Mouse (Mus musculus) midbrain, embryonic 13.5 days (tissue): ENCODE data around the gene Mob2. TPM values are rescaled to one million over a fixed set of nuclear protein-coding genes. Genes with fewer than 3 reads are reported as not detected.

Experiments used
- ATAC-seq: fragments of 200-750 bp; cut with Nextera tagmentation; 2 replicates; pipeline ENCODE4 v1.8.0; 2017; ENCODE audit warnings: mild to moderate bottlenecking, moderate TSS enrichment, moderate library complexity
- H3K27ac ChIP-seq: fragments of 300-500 bp; sonication (generic); 2 replicates; pipeline ENCODE4 v1.5.1; 2015; ENCODE audit warnings: inconsistent platforms, mild to moderate bottlenecking, moderate library complexity
- H3K27me3 ChIP-seq: fragments of 300-500 bp; sonication (generic); 2 replicates; pipeline ENCODE4 v1.6.1; 2015; ENCODE audit warnings: mild to moderate bottlenecking, inconsistent platforms
- H3K36me3 ChIP-seq: fragments of 300-500 bp; sonication (generic); 2 replicates; pipeline ENCODE4 v1.6.1; 2015; ENCODE audit warnings: mild to moderate bottlenecking, inconsistent platforms
- H3K4me1 ChIP-seq: fragments of 300-500 bp; sonication (generic); replicated peaks from 2 replicates; pipeline ENCODE4 v1.6.1; 2015; ENCODE audit warnings: inconsistent platforms
- H3K4me2 ChIP-seq: fragments of 300-500 bp; sonication (generic); replicated peaks from 2 replicates; pipeline ENCODE4 v1.6.1; 2015; ENCODE audit warnings: moderate library complexity, mild to moderate bottlenecking, inconsistent platforms
- H3K4me3 ChIP-seq: fragments of 300-500 bp; sonication (generic); replicated peaks from 2 replicates; pipeline ENCODE4 v1.5.1; 2015; ENCODE audit warnings: mild to moderate bottlenecking, inconsistent platforms
- H3K9ac ChIP-seq: fragments of 300-500 bp; sonication (generic); replicated peaks from 2 replicates; pipeline ENCODE4 v1.6.1; 2015; ENCODE audit warnings: mild to moderate bottlenecking, inconsistent platforms
- H3K9me3 ChIP-seq: fragments of 300-500 bp; sonication (generic); 2 replicates; pipeline ENCODE4 v1.6.1; 2016; ENCODE audit warnings: mild to moderate bottlenecking, inconsistent platforms
- WGBS: fragments of 180-500 bp; shearing (Covaris S2); methylation state at CpG from one replicate; pipeline ENCODE4 v1.1.7; 2015; 5-methylcytosine and 5-hydroxymethylcytosine counted together
- polyA plus RNA-seq: library from polyadenylated mRNA; unstranded; fragments of >200 nt; fragmentation: Nextera tagmentation; extraction: Ambion mirVana; gene quantifications from 2 replicates; pipeline ENCODE4 v1.2.1, GENCODE M21; 2015

The Mob2 gene
- polyA plus RNA-seq, 1 experiment from 2014 or later: 56.9 TPM

GRCm38 (mm10) chr7:142074146-142074886, 13.5 kb upstream of the Mob2 start:
- Histone ChIP-seq H3K36me3 (peaks cover 5% of the 10 kb centered on the region), H3K4me3 (no peak overlapping the region), H3K9me3 (no peaks in the 10 kb centered on the region), H3K27ac (no peak overlapping the region), H3K9ac (no peak overlapping the region), H3K4me2 (no peak overlapping the region), H3K4me1 (peaks cover 8% of the 10 kb centered on the region), H3K27me3 (0 out of 2 replicates have a peak, but pooled peaks cover 4% of the 10 kb centered on the region)
- 75% methylated on average over 8 of the region's 8 CpGs for WGBS
- no peak for ATAC-seq

GRCm38 (mm10) chr7:142071717-142072116, 10.9 kb upstream of the Mob2 start:
- H3K9me3 ChIP-seq: no peaks in the 10 kb centered on the region
- 0 out of 2 replicates have a peak, but pooled peaks cover 9% of the 10 kb centered on the region for H3K27me3 ChIP-seq
- H3K9ac ChIP-seq: no peak overlapping the region
- no peaks in the 10 kb centered on the region for H3K36me3 ChIP-seq
- peaks cover 8% of the 10 kb centered on the region for H3K4me1 ChIP-seq
- H3K4me3 ChIP-seq: no peak overlapping the region
- ATAC-seq: no peak; the same call in 1 of the 2 replicates
- H3K4me2 ChIP-seq: no peak overlapping the region
- H3K27ac ChIP-seq: no peak overlapping the region

- no peak; the same call in 1 of the 2 replicates for ATAC-seq
- Histone ChIP-seq H3K4me3 (peak overlapping the region; percentile 22; the same call in 1 of the 2 replicates), H3K36me3 (no peaks in the 10 kb centered on the region), H3K4me1 (peaks cover 8% of the 10 kb centered on the region), H3K4me2 (peak overlapping the region; percentile 55), H3K9ac (no peak overlapping the region; the same call in 1 of the 2 replicates), H3K27ac (no peak overlapping the region), H3K27me3 (0 out of 2 replicates have a peak, but pooled peaks cover 9% of the 10 kb centered on the region), H3K9me3 (no peaks in the 10 kb centered on the region)
- 4% methylated on average over 10 of the region's 10 CpGs for WGBS
Measured at GRCm38 (mm10) chr7:142071212-142071578, 10.3 kb upstream of the Mob2 start.

- no peaks in the 10 kb centered on the region for H3K9me3 ChIP-seq
- peak; percentile 92 for ATAC-seq
- WGBS: 17% methylated on average over 13 of the region's 13 CpGs
- H3K4me1 ChIP-seq: peaks cover 8% of the 10 kb centered on the region
- peak overlapping the region; percentile 55 for H3K4me2 ChIP-seq
- H3K36me3 ChIP-seq: no peaks in the 10 kb centered on the region
- H3K9ac ChIP-seq: no peak overlapping the region; the same call in 1 of the 2 replicates
- 0 out of 2 replicates have a peak, but pooled peaks cover 9% of the 10 kb centered on the region for H3K27me3 ChIP-seq
- no peak overlapping the region for H3K27ac ChIP-seq
- H3K4me3 ChIP-seq: peak overlapping the region; percentile 22; the same call in 1 of the 2 replicates
Measured at GRCm38 (mm10) chr7:142070458-142071211, 9.8 kb upstream of the Mob2 start.

- Histone ChIP-seq H3K9ac (no peak overlapping the region), H3K4me3 (no peak overlapping the region), H3K27me3 (0 out of 2 replicates have a peak, but pooled peaks cover 9% of the 10 kb centered on the region), H3K27ac (no peak overlapping the region), H3K4me2 (no peak overlapping the region), H3K36me3 (no peaks in the 10 kb centered on the region), H3K9me3 (no peaks in the 10 kb centered on the region), H3K4me1 (peaks cover 8% of the 10 kb centered on the region)
- no peak for ATAC-seq
- 60% methylated on average over 4 of the region's 4 CpGs for WGBS
Measured at GRCm38 (mm10) chr7:142068429-142068828, 7.6 kb upstream of the Mob2 start.

GRCm38 (mm10) chr7:142060185-142060930, 507 bp downstream of the Mob2 start:
- peak overlapping the region; percentile 92 for H3K9ac ChIP-seq
- peaks cover 6% of the 10 kb centered on the region for H3K36me3 ChIP-seq
- H3K27ac ChIP-seq: peak overlapping the region; percentile 78
- 2% methylated on average over 53 of the region's 66 CpGs for WGBS
- H3K4me2 ChIP-seq: peak overlapping the region; percentile 97
- H3K4me3 ChIP-seq: peak overlapping the region; percentile 92
- H3K9me3 ChIP-seq: no peaks in the 10 kb centered on the region
- H3K4me1 ChIP-seq: peaks cover 28% of the 10 kb centered on the region
- ATAC-seq: peak; percentile 57
- H3K27me3 ChIP-seq: 0 out of 2 replicates have a peak, but pooled peaks cover 3% of the 10 kb centered on the region

- H3K27me3 ChIP-seq: no peaks in the 10 kb centered on the region
- peaks cover 7% of the 10 kb centered on the region for H3K36me3 ChIP-seq
- 66% methylated on average over 2 of the region's 2 CpGs for WGBS
- H3K9me3 ChIP-seq: no peaks in the 10 kb centered on the region
- H3K4me1 ChIP-seq: peaks cover 28% of the 10 kb centered on the region
- ATAC-seq: no peak
- H3K4me3 ChIP-seq: no peak overlapping the region
- no peak overlapping the region for H3K27ac ChIP-seq
- H3K4me2 ChIP-seq: no peak overlapping the region
- no peak overlapping the region for H3K9ac ChIP-seq
Measured at GRCm38 (mm10) chr7:142059024-142059423, 1.8 kb downstream of the Mob2 start.

- Histone ChIP-seq H3K4me1 (peaks cover 28% of the 10 kb centered on the region), H3K4me3 (no peak overlapping the region), H3K4me2 (no peak overlapping the region), H3K27me3 (no peaks in the 10 kb centered on the region), H3K36me3 (peaks cover 11% of the 10 kb centered on the region), H3K9me3 (no peaks in the 10 kb centered on the region), H3K9ac (no peak overlapping the region), H3K27ac (no peak overlapping the region)
- 97% methylated on average over 1 of the region's 1 CpGs for WGBS
- no peak for ATAC-seq
Measured at GRCm38 (mm10) chr7:142057121-142057520, 3.7 kb downstream of the Mob2 start.

- H3K9ac ChIP-seq: no peak overlapping the region
- ATAC-seq: no peak
- WGBS: 82% methylated on average over 1 of the region's 1 CpGs
Measured at GRCm38 (mm10) chr7:142056601-142057061, 4.2 kb downstream of the Mob2 start.

GRCm38 (mm10) chr7:142055431-142055830, 5.4 kb downstream of the Mob2 start:
- H3K9me3 ChIP-seq: no peaks in the 10 kb centered on the region
- no peak for ATAC-seq
- WGBS: 91% methylated on average over 3 of the region's 3 CpGs

More at GRCm38 (mm10) chr7:142056601-142057061, 4.2 kb downstream of the Mob2 start:
- Histone ChIP-seq H3K36me3 (peaks cover 12% of the 10 kb centered on the region), H3K9me3 (no peaks in the 10 kb centered on the region), H3K4me2 (no peak overlapping the region), H3K27ac (no peak overlapping the region), H3K4me3 (no peak overlapping the region), H3K27me3 (no peaks in the 10 kb centered on the region), H3K4me1 (peaks cover 26% of the 10 kb centered on the region)

GRCm38 (mm10) chr7:142050536-142050935, 10.3 kb downstream of the Mob2 start:
- Histone ChIP-seq H3K4me3 (no peak overlapping the region), H3K4me2 (no peak overlapping the region), H3K9ac (no peak overlapping the region), H3K27me3 (no peaks in the 10 kb centered on the region), H3K9me3 (no peaks in the 10 kb centered on the region), H3K4me1 (no peaks in the 10 kb centered on the region), H3K27ac (no peak overlapping the region), H3K36me3 (peaks cover 15% of the 10 kb centered on the region; the same call in 1 of the 2 replicates)
- ATAC-seq: no peak

More at GRCm38 (mm10) chr7:142055431-142055830, 5.4 kb downstream of the Mob2 start:
- Histone ChIP-seq H3K4me1 (peaks cover 22% of the 10 kb centered on the region), H3K4me2 (no peak overlapping the region), H3K9ac (no peak overlapping the region), H3K27ac (no peak overlapping the region), H3K36me3 (peaks cover 12% of the 10 kb centered on the region), H3K27me3 (no peaks in the 10 kb centered on the region), H3K4me3 (no peak overlapping the region)
